Mouse (Mus musculus): ENCODE results near the gene Irf6.

The Irf6 gene

DNA sequence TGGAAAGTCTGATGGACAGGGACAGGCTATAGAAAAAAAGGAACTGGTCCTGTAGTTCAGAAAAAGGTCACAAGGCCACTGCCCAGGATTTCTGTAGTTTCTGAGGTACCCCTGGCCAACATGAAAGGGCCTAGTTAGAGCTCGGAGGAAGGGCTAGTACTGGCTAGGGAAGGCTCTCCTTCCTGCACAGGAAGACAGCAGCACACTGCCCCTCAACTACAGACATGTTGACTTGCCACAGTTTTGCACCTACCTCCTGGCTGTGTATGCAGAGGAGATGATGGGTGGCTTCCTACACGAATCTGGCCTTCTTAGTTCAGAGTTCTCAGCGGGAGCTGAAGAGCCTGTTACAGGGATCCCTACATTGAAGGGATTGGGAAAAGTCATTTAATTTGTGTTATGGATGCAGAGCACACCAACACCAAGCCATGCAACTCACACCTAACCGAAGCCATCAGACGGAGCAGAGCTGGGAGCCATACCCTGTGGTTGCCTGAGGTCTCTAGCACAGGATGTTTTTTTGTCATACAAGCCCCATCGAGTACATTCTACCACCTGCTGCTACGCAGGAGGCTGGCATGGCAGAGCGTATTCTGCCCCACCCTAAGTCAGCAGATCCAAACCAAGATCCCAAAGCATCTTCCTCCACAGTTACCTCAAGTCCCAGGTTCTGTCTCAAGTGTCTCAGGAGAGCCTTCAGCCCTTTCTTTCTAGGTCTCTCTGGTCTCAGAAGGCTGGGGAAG is 47.9 kb downstream of the Irf6 start:
- DNase-seq (ENCODE audit: low read depth, low spot score): peak; percentile 55

DNA sequence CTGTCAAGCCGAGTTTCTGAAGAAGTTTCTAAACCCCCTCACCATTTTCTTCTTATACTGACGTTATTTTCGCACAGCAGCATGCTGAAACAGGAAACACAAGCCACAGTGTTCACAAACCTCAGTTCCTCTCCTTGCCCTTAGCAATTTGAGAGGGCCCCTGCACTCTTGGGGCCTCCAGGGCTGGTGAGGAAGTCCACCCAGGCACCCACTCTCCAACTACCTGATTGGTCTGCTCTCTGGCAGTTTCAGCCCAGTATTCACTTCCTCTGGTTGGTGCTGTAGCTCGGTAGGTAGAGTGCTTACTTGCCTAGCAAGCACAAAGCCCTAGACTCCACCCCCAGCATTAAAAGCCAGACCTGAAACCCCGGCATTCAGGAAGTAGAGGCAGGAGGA is 48.5 kb downstream of the Irf6 start, which contains the start of gene Traf3ip3:
Gene Traf3ip3 (minus strand): TSS at position 321 of the 396 bp plus-strand sequence.
- peak; percentile 95 for DNase-seq (ENCODE audit: low read depth, low spot score)

- no peak for DNase-seq (ENCODE audit: low read depth, low spot score)
Measured at GRCm38 (mm10) chr1:193203821-193204220, 50.9 kb downstream of the Irf6 start.

DNA sequence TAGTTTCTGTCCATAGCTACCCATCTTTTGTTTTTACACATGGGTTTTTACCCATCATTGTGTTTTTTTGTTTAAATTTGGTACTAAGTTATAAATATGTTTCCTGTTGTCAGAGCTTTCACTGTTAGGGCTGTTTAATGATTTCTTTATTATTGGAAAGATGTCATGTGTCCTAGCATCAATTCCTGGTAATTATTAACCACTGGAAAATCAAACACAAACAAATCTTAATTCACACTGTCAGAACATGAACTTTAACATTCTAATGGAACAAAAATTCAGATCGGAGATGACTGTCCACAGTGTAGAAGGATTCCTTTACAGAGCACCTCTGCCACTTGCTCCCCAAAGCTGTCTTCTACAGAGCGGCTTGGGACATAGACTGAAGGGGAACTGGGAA is 52.5 kb downstream of the Irf6 start:
- DNase-seq (ENCODE audit: low read depth, low spot score): no peak

DNA sequence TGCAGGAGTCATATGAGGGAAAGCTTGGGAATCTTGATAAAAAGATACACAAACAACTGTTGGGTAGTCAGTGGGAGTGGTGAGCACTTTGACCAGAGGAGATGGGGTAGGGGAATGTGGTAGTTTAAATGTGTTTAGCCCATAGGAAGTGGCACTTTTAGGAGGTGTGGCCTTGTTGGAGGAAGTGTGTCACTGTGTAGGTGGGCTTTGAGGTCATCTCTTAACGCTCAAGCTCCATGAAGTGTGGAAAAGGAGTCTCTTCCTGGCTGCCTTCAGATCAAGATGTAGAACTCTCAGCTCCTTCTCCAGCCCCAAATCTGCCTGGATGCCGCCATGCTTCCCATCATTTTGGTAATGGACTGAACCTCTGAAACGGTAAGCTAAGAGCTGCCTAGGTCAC is 54.6 kb downstream of the Irf6 start, which contains the start of gene Lamb3:
Gene Lamb3 (plus strand): TSS at position 197 of the 400 bp plus-strand sequence.
- DNase-seq (ENCODE audit: low read depth, low spot score): no peak

DNA sequence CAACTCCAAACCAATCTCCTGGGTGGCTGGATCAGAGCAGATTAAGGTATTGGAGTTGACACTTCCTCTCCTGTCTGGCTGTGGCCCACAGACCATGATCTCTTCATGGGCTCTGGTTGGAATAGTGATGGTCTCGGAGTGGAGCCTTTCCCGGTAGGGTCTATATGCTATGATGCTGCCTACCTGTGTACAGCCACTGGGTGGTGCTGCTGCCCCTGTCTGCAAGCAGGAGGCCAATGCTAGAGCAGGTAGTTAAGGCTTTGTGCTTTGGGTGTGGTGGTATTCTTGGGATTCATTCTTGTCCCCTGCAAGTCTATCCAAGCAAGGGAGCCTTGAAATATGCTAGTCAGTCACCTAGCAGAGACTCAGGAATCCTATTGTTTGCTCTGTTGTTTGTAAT is 55.3 kb downstream of the Irf6 start:
- DNase-seq (ENCODE audit: low read depth, low spot score): no peak

DNA sequence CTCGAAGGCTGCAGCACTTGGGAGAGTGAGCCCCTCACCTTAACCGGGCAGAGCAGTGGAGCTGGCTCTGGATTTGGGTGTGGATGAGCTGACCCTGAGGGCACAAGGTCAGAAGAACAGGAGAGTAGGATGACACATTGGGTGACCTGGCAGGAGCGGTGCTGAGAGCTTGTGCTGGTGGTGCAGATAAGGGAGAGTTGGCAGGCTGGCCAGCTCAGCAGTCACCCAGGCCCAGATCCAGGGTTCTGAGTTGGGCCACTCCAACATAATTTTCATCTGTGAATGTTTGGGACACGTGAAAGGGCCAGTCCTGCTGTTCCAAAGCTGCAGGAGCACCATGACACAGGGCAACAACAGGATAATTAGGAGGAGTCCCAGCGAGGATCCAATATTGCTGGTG is 58.5 kb downstream of the Irf6 start:
- DNase-seq (ENCODE audit: low read depth, low spot score): no peak

GRCm38 (mm10) chr1:193214053-193214452 is 61.1 kb downstream of the Irf6 start:
- no peak for DNase-seq (ENCODE audit: low read depth, low spot score)

DNA sequence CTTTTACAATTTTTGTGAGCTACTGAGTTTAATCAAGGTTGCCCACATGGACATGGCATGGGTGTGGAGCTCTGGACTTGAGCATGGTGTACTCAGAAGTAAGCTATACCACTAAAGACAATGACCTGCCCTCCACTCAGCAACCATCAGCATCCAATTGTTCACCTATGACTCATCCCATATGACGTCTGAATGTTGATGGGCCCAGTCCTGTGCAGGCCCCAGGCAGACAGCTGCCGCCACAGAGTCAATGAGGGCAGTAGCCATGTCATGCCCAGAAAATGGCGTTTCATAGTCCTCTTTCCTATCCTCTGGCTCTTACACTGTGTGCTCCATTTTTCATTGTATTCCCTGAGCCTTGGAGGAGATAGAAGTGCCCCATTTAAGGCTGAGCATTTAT is 63.1 kb downstream of the Irf6 start:
- no peak for DNase-seq (ENCODE audit: low read depth, low spot score)

DNA sequence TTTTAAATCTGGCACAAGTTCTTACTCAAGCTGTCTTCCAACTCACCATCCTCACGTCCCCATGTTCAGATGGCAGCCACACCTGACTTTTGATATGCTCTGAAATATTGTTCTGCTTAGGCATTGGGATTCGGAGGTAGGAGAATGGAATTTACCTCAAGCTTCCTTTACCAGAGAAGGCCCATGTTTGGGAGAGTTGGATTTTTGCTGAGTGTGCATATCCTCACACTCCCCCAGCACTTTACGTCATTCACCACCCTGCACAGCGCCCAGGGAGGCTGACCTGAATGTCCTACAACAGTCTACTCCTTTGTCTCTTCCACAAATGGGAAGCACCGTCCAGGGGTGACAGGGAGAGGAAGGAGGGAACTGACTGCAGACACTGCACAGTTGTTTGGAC is 67.5 kb downstream of the Irf6 start:
- DNase-seq (ENCODE audit: low read depth, low spot score): no peak
